Mouse (Mus musculus) ES-Bruce4 (cell line): ENCODE data around the gene Pgrmc1. TPM values are rescaled to one million over a fixed set of nuclear protein-coding genes. Genes with fewer than 3 reads are reported as not detected.
"Not testable (repeated sequence)": the region's sequence is repeated elsewhere in the genome, so short reads cannot be mapped to it uniquely, and the experiment has no call there.

ENCODE experiments used
- H3K27ac ChIP-seq: 2 replicates; pipeline ENCODE4 v1.5.1; 2012; ENCODE audit warnings: low read length, inconsistent platforms; ENCODE audit not compliant: insufficient read depth
- H3K27me3 ChIP-seq: 2 replicates; pipeline ENCODE4 v1.6.1; 2012; ENCODE audit warnings: mild to moderate bottlenecking, low read length, inconsistent platforms; ENCODE audit not compliant: control insufficient read depth, poor library complexity, insufficient read depth, severe bottlenecking
- H3K36me3 ChIP-seq: 2 replicates; pipeline ENCODE4 v1.6.1; 2012; ENCODE audit warnings: inconsistent platforms, mild to moderate bottlenecking, low read length, moderate library complexity; ENCODE audit not compliant: control insufficient read depth, poor library complexity, insufficient read depth, severe bottlenecking
- H3K4me1 ChIP-seq: one replicate; pipeline ENCODE4 v1.8.1; 2011; ENCODE audit warnings: low read length; ENCODE audit not compliant: control insufficient read depth, insufficient read depth
- H3K4me3 ChIP-seq: 2 replicates; pipeline ENCODE4 v1.5.1; 2011; ENCODE audit warnings: low read depth, mild to moderate bottlenecking, low read length
- H3K9ac ChIP-seq: 2 replicates; pipeline ENCODE4 v1.6.1; 2012; ENCODE audit warnings: low read depth, mild to moderate bottlenecking, inconsistent platforms; ENCODE audit not compliant: poor library complexity, severe bottlenecking
- H3K9me3 ChIP-seq: replicated peaks from 2 replicates; pipeline ENCODE4 v1.6.1; 2012; ENCODE audit warnings: mild to moderate bottlenecking, low read length, inconsistent platforms; ENCODE audit not compliant: control insufficient read depth, poor library complexity, insufficient read depth, severe bottlenecking
- CTCF ChIP-seq: IDR thresholded peaks from one replicate; pipeline ENCODE4 v1.8.1; 2011; ENCODE audit warnings: low read depth, low read length
- EP300 ChIP-seq: IDR thresholded peaks from 2 replicates; pipeline ENCODE4 v1.6.1; 2011; ENCODE audit warnings: low read depth, low read length; ENCODE audit not compliant: insufficient read depth
- POLR2A ChIP-seq: IDR thresholded peaks from one replicate; pipeline ENCODE4 v1.8.1; 2011; ENCODE audit warnings: low read length; ENCODE audit not compliant: insufficient read depth
- polyA plus RNA-seq: library from polyadenylated mRNA; stranded (reverse); fragments of >200 nt; gene quantifications from 2 replicates; pipeline ENCODE4 v1.2.4, GENCODE M21; 2011; ENCODE audit warnings: low read depth; ENCODE audit not compliant: missing spikeins, insufficient read depth, insufficient read length

Gene Pgrmc1
- polyA plus RNA-seq, 1 experiment: 64.9 TPM

DNA sequence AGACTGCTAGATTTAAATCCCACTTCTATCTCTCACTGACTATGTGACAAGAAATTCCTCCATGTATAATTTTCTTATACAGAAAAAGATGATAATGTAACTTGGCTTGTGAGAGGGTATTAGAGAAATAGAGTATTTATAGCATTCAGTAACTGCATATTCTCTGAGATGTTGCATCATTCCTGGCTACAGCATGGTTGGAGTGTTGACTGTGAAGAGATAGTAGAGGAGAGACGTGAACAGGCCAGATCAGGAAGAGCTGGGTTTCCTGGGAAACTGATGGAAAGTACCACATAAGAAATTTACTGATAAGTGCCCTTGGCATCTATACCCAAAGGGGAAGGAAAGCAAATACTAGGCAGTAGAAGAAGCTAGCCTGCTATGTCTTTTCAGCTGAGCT, 6.9 kb upstream of the Pgrmc1 start:
- Histone ChIP-seq H3K9ac (no peak overlapping the region), H3K9me3 (no peaks in the 10 kb centered on the region), H3K36me3 (no peaks in the 10 kb centered on the region), H3K27ac (no peak overlapping the region), H3K4me1 (no peaks in the 10 kb centered on the region), H3K27me3 (no peaks in the 10 kb centered on the region), H3K4me3 (no peak overlapping the region)
- TF ChIP-seq CTCF (no peak), POLR2A (no peak), EP300 (no peak)

- H3K9ac ChIP-seq: no peak overlapping the region
- no peaks in the 10 kb centered on the region for H3K36me3 ChIP-seq
- H3K27ac ChIP-seq: no peak overlapping the region
- H3K4me3 ChIP-seq: no peak overlapping the region
- no peaks in the 10 kb centered on the region for H3K4me1 ChIP-seq
- H3K27me3 ChIP-seq: no peaks in the 10 kb centered on the region
- no peak for TF ChIP-seq POLR2A
- no peak for TF ChIP-seq CTCF
- TF ChIP-seq EP300: no peak
- no peaks in the 10 kb centered on the region for H3K9me3 ChIP-seq
These were observed 6.5 kb upstream of the Pgrmc1 start for GRCm38 (mm10) chrX:36591539-36591938.

- Histone ChIP-seq H3K27me3 (no peaks in the 10 kb centered on the region), H3K4me1 (no peaks in the 10 kb centered on the region), H3K36me3 (no peaks in the 10 kb centered on the region), H3K27ac (no peak overlapping the region), H3K4me3 (no peak overlapping the region), H3K9ac (no peak overlapping the region), H3K9me3 (no peaks in the 10 kb centered on the region)
- TF ChIP-seq CTCF (no peak), POLR2A (no peak), EP300 (no peak)
These were observed 2.8 kb upstream of the Pgrmc1 start for GRCm38 (mm10) chrX:36595247-36595646.

DNA sequence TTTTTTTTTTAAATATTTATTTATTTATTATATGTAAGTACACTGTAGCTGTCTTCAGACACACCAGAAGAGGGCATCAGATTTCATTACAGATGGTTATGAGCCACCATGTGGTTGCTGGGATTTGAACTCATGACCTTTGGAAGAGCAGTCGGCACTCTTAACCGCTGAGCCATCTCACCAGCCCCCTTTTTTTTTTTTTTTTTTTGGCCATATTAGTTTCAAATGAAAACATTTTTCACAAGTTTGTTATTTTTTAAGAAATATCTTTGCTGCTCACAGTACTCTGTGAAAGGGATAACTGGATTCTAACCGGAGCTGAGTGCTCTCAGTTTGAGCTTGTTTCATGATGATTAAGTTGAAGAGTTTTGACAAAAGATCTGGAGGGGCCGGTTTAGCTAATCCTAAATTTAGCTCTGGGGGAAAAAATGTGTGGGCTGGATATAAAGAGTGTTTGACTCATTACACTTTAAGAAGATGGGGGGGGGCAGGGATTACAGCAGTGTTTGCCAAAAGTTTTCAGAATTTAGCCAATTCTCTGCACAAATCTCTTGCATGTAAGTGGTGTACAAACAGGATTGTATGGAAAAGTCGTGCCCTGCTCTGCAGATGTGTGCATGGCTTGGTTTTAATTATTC, 1.4 kb upstream of the Pgrmc1 start:
- H3K36me3 ChIP-seq, H3K9me3 ChIP-seq, H3K4me3 ChIP-seq, H3K4me1 ChIP-seq, H3K9ac ChIP-seq, H3K27me3 ChIP-seq, H3K27ac ChIP-seq: not testable (repeated sequence)

GRCm38 (mm10) chrX:36598390-36598810, 394 bp downstream of the Pgrmc1 start:
- Histone ChIP-seq H3K9me3 (no peaks in the 10 kb centered on the region), H3K4me1 (no peaks in the 10 kb centered on the region), H3K36me3 (no peaks in the 10 kb centered on the region; the same call in none of the 2 replicates), H3K27ac (no peak overlapping the region), H3K9ac (peak overlapping the region; percentile 66), H3K4me3 (peak overlapping the region; percentile 85), H3K27me3 (no peaks in the 10 kb centered on the region)
- TF ChIP-seq EP300 (no peak), POLR2A (no peak), CTCF (no peak)

GRCm38 (mm10) chrX:36598861-36599344, 897 bp downstream of the Pgrmc1 start:
- H3K27me3 ChIP-seq: no peaks in the 10 kb centered on the region
- H3K9ac ChIP-seq: peak overlapping the region; percentile 66
- H3K4me3 ChIP-seq: peak overlapping the region; percentile 85
- H3K4me1 ChIP-seq: no peaks in the 10 kb centered on the region
- H3K27ac ChIP-seq: 0 out of 2 replicates have a peak overlapping the region, but pooled peaks have one; percentile 16
- H3K9me3 ChIP-seq: no peaks in the 10 kb centered on the region
- TF ChIP-seq EP300 (no peak), CTCF (no peak), POLR2A (no peak)
- peaks cover under 1% of the 10 kb centered on the region for H3K36me3 ChIP-seq
